Mouse (Mus musculus) liver, adult 2 months (tissue): ENCODE measurements at regions not wholly inside any gene's neighbourhood (a gene's known extent, or its start where the extent isn't known, plus 50 kb on each side); places are given as distances from the start of the nearest gene placed in this dataset.

Experiments
- CTCF ChIP-seq: fragments of 200-500 bp; IDR thresholded peaks from 2 replicates; pipeline ENCODE4 v1.5.1; 2011; ENCODE audit warnings: low read depth, low read length, control low read depth
- POLR2A ChIP-seq: fragments of 200-500 bp; IDR thresholded peaks from 2 replicates; pipeline ENCODE4 v1.6.1; 2011; ENCODE audit warnings: low read length, control low read depth; ENCODE audit not compliant: insufficient read depth; ENCODE audit errors: extremely low read depth

DNA sequence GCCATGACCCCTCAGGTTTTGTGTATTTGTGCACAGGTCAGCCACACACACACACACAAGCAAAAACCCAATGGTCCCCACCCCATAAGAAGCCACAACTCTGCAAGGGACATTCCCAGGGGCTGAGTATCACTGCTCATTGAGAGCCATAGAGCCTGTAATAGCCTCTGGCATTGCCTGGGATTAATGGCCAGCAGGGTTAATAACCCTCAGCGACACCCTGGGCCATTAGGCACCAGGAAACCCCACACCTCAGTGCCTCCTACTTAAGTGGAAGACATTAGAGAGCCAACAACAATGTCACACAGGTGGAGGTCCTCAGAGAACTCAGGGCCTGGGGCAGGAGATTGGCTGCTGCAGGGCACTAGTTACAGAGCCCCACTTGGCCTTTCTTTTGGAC lies 93.0 kb upstream of the Zfp536 start:
- TF ChIP-seq CTCF, result no peak
- TF ChIP-seq POLR2A, result no peak
